In genomic region chr1:166053285-166053955, GRCm38 (mm10) we compare ENCODE assay signal across 13 mouse cellular contexts. TPM values are rescaled to one million over a fixed set of nuclear protein-coding genes. Genes with fewer than 3 reads are reported as not detected.
A peak's percentile ranks its signal among the peaks of the same experiment; 100 is the strongest.
DNase-seq lines count a peak whose midpoint lies in the region; ATAC-seq and TF ChIP-seq lines count a peak whose summit lies in the region.
"Had no signal": no experiment of that assay in that cellular context is flagged by ENCODE, and none has a peak within 500 bp of the region (broad histone marks: within the 10 kb centered on the region; RNA-seq: fewer than 3 reads in every experiment).

No protein-coding gene starts in this region.

- peaks cover 21% of the 10 kb centered on the region for H3K27me3 ChIP-seq in forebrain, embryonic 12.5 days
- H3K27me3 ChIP-seq in forebrain, embryonic 16.5 days (replicated peaks; ENCODE audit: control insufficient read depth, insufficient read depth, low read length), result peaks cover 10% of the 10 kb centered on the region; the same call in 1 of the 2 replicates
- peaks cover 12% of the 10 kb centered on the region for H3K27me3 ChIP-seq in liver, embryonic 11.5 days (replicated peaks; ENCODE audit: control insufficient read depth, insufficient read depth, low read length)
- peaks cover 19% of the 10 kb centered on the region for H3K27me3 ChIP-seq in liver, embryonic 12.5 days (replicated peaks)
- H3K27me3 ChIP-seq: hindbrain, embryonic 12.5 days had no signal

- ATAC-seq in forebrain, embryonic 12.5 days (ENCODE audit: low FRiP score), result no peak
- no peak for ATAC-seq in forebrain, embryonic 16.5 days
- no peak for ATAC-seq in liver, embryonic 11.5 days (replicated peaks; ENCODE audit: low FRiP score)
- no peak for ATAC-seq in liver, embryonic 12.5 days

- H3K4me1 ChIP-seq in forebrain, embryonic 12.5 days, result peaks cover 36% of the 10 kb centered on the region
- peaks cover 16% of the 10 kb centered on the region for H3K4me1 ChIP-seq in forebrain, embryonic 16.5 days (replicated peaks; ENCODE audit: control insufficient read depth, insufficient read depth, low read length)
- H3K4me1 ChIP-seq in liver, embryonic 11.5 days (replicated peaks; ENCODE audit: control insufficient read depth, insufficient read depth, low read length), result peaks cover under 1% of the 10 kb centered on the region; the same call in 1 of the 2 replicates
- peaks cover 13% of the 10 kb centered on the region for H3K4me1 ChIP-seq in liver, embryonic 12.5 days

- H3K4me2 ChIP-seq in forebrain, embryonic 12.5 days, result peak overlapping the region; percentile 6; the same call in 1 of the 2 replicates
- H3K4me2 ChIP-seq in forebrain, embryonic 16.5 days (ENCODE audit: low read length), result no peak overlapping the region
- H3K4me2 ChIP-seq in liver, embryonic 11.5 days, result peak overlapping the region; percentile 21; the same call in 1 of the 2 replicates
- H3K4me2 ChIP-seq in liver, embryonic 12.5 days, result no peak overlapping the region
- H3K4me2 ChIP-seq: hindbrain, embryonic 12.5 days; limb, embryonic 12.5 days had no signal

- TF ChIP-seq CTCF in brain, embryonic 14.5 days (IDR thresholded peaks at IDR 0.05; ENCODE audit: borderline replicate concordance, extremely low read depth, insufficient read depth, insufficient read length), result no peak

- DNase-seq in liver, embryonic 11.5 days (ENCODE audit: low spot score), result no peak
- DNase-seq in brain, embryonic 14.5 days (ENCODE audit: low read depth), result peak; percentile 47
- peak; percentile 23 to 33 for DNase-seq in thymus, adult 18-20 months
- no peak for DNase-seq in left cerebral cortex, postnatal 25 days (ENCODE audit: low spot score in 2 of 2)
- no peak for DNase-seq in gastrocnemius, postnatal 10 days
- DNase-seq: cerebellum, adult 11 months; kidney, postnatal 4 days had no signal

- 31% methylated on average over 10 of the region's 10 CpGs for WGBS in forebrain, embryonic 12.5 days
- 29% methylated on average over 10 of the region's 10 CpGs for WGBS in forebrain, embryonic 16.5 days
- 26% methylated on average over 10 of the region's 10 CpGs for WGBS in liver, embryonic 11.5 days
- 20% methylated on average over 10 of the region's 10 CpGs for WGBS in liver, embryonic 12.5 days (ENCODE audit: insufficient replicate concordance)

- H3K27ac ChIP-seq in forebrain, embryonic 12.5 days, result no peak overlapping the region
- H3K27ac ChIP-seq in forebrain, embryonic 16.5 days (ENCODE audit: low read length), result no peak overlapping the region
- H3K27ac ChIP-seq in liver, embryonic 11.5 days (ENCODE audit: low read depth, low read length), result no peak overlapping the region
- H3K27ac ChIP-seq in liver, embryonic 12.5 days, result no peak overlapping the region
- H3K27ac ChIP-seq: hindbrain, embryonic 12.5 days; limb, embryonic 12.5 days; macrophage had no signal

- H3K9me3 ChIP-seq in forebrain, embryonic 12.5 days, result no peaks in the 10 kb centered on the region
- H3K9me3 ChIP-seq in forebrain, embryonic 16.5 days (ENCODE audit: control insufficient read depth, low read length), result no peaks in the 10 kb centered on the region
- no peaks in the 10 kb centered on the region for H3K9me3 ChIP-seq in liver, embryonic 11.5 days (ENCODE audit: control insufficient read depth, low read length)
- H3K9me3 ChIP-seq in liver, embryonic 12.5 days (replicated peaks), result no peaks in the 10 kb centered on the region
- H3K9me3 ChIP-seq: hindbrain, embryonic 12.5 days; limb, embryonic 12.5 days had no signal

- no peak for TF ChIP-seq POLR2A in brain, embryonic 14.5 days (IDR thresholded peaks at IDR 0.05; ENCODE audit: borderline replicate concordance, extremely low read depth, insufficient read depth, insufficient read length, poor library complexity, severe bottlenecking)

- intact Hi-C loops in left cerebral cortex, postnatal 25 days (cut with DNase I), result no loop called here

- H3K36me3 ChIP-seq in forebrain, embryonic 12.5 days (replicated peaks), result no peaks in the 10 kb centered on the region
- no peaks in the 10 kb centered on the region for H3K36me3 ChIP-seq in forebrain, embryonic 16.5 days (ENCODE audit: control insufficient read depth, insufficient read depth)
- H3K36me3 ChIP-seq in liver, embryonic 11.5 days (ENCODE audit: control insufficient read depth, insufficient read depth, low read length), result no peaks in the 10 kb centered on the region
- no peaks in the 10 kb centered on the region for H3K36me3 ChIP-seq in liver, embryonic 12.5 days
- H3K36me3 ChIP-seq: hindbrain, embryonic 12.5 days; limb, embryonic 12.5 days had no signal

- H3K4me3 ChIP-seq in forebrain, embryonic 12.5 days (replicated peaks), result no peak overlapping the region
- no peak overlapping the region for H3K4me3 ChIP-seq in forebrain, embryonic 16.5 days (replicated peaks; ENCODE audit: low read length)
- H3K4me3 ChIP-seq in liver, embryonic 11.5 days (ENCODE audit: low read depth, low read length), result no peak overlapping the region
- no peak overlapping the region for H3K4me3 ChIP-seq in liver, embryonic 12.5 days
- H3K4me3 ChIP-seq: hindbrain, embryonic 12.5 days; limb, embryonic 12.5 days had no signal

- no peak overlapping the region for H3K9ac ChIP-seq in forebrain, embryonic 12.5 days
- H3K9ac ChIP-seq in forebrain, embryonic 16.5 days (replicated peaks; ENCODE audit: low read depth, low read length), result no peak overlapping the region
- no peak overlapping the region for H3K9ac ChIP-seq in liver, embryonic 11.5 days (ENCODE audit: low read depth, low read length)
- no peak overlapping the region for H3K9ac ChIP-seq in liver, embryonic 12.5 days
- H3K9ac ChIP-seq: hindbrain, embryonic 12.5 days; limb, embryonic 12.5 days had no signal

RNA-seq across cellular contexts. Expression of gene Pou2f1, which starts 50.9 kb away (rescaled TPM):
- 27.8 and 29.6 TPM in 2 replicates for polyA plus RNA-seq in forebrain, embryonic 12.5 days (2016; fragmentation: Nextera tagmentation; extraction: Ambion mirVana)
- polyA plus RNA-seq in forebrain, embryonic 16.5 days (2015; fragmentation: Nextera tagmentation; extraction: Ambion mirVana), result 22.7 and 22.9 TPM in 2 replicates
- polyA plus RNA-seq in liver, embryonic 11.5 days (2014; fragmentation: Nextera tagmentation; extraction: Ambion mirVana), result 15.5 and 16.5 TPM in 2 replicates
- 4.9 and 5.8 TPM in 2 replicates for polyA plus RNA-seq in liver, embryonic 12.5 days (2016; fragmentation: Nextera tagmentation; extraction: Ambion mirVana)
- 16.0 and 21.2 TPM in 2 replicates for polyA plus RNA-seq in brain, embryonic 14.5 days (2012; rRNA removed)
- total RNA-seq in left cerebral cortex, postnatal 25 days (2021), result 10 to 100 TPM; 14.3 to 21.5 TPM
- 10 to 100 TPM in 1 of 2 experiments, 1 to 10 TPM in 1; 9.6 to 11.4 TPM for total RNA-seq in gastrocnemius, postnatal 10 days (2021)

Comparison
In these comparisons a context has a peak if more than half of its experiments do, and no peak if none do; other contexts are left out.
1. H3K4me2 ChIP-seq: peak in forebrain, embryonic 12.5 days (single experiment) and liver, embryonic 11.5 days (single experiment); none in forebrain, embryonic 16.5 days (single experiment) and liver, embryonic 12.5 days (single experiment).
2. DNase-seq: peak in brain, embryonic 14.5 days (single experiment) and thymus, adult 18-20 months (2 of 2); none in liver, embryonic 11.5 days (single experiment), left cerebral cortex, postnatal 25 days (0 of 2) and gastrocnemius, postnatal 10 days (single experiment).